ENCODE assay signal across 17 mouse cellular contexts in the genomic region with DNA sequence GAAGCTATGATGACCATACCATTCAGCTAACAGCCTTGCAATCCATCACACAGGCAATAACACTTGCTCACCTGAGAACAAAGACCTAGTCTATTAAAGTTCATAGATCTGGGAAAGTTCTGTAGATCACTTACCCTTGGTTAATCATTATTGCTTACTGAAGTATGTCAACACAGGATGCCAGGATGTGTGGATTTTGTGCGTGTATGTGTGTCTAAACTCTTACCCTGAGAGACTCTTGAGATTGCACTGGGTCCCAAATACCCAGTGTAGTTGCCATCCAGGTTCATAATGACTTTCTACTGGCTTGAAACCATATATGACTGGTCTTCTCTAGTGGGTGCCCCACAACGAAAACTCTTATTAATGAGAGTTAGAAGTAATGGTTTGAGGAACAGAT.
"Had no signal": no experiment of that assay in that cellular context is flagged by ENCODE, and none has a peak within 500 bp of the region (broad histone marks: within the 10 kb centered on the region; RNA-seq: fewer than 3 reads in every experiment).

No protein-coding gene starts in this region.

- H3K9ac ChIP-seq: liver, embryonic 13.5 days; liver, embryonic 15.5 days; liver, postnatal 0 days; midbrain, embryonic 13.5 days; midbrain, embryonic 15.5 days; neural tube, embryonic 12.5 days; stomach, embryonic 15.5 days had no signal

- DNase-seq: liver; liver, embryonic 13.5 days; liver, postnatal 0 days; right cerebral cortex, postnatal 14 days; thymus, adult 2 months; thymus, postnatal 25 days; thymus, postnatal 4 days had no signal

- H3K4me1 ChIP-seq: liver, embryonic 13.5 days; liver, embryonic 15.5 days; megakaryocyte, embryonic 14.5 days; midbrain, embryonic 13.5 days; midbrain, embryonic 15.5 days; neural tube, embryonic 12.5 days; stomach, embryonic 15.5 days had no signal

- H3K9me3 ChIP-seq: liver, embryonic 13.5 days; liver, embryonic 15.5 days; midbrain, embryonic 13.5 days; midbrain, embryonic 15.5 days; neural tube, embryonic 12.5 days; stomach, embryonic 15.5 days had no signal

- H3K27ac ChIP-seq: liver, embryonic 13.5 days; liver, embryonic 15.5 days; macrophage; midbrain, embryonic 13.5 days; midbrain, embryonic 15.5 days; neural tube, embryonic 12.5 days; stomach, embryonic 15.5 days; stomach, postnatal 0 days had no signal

- H3K36me3 ChIP-seq: liver, embryonic 13.5 days; liver, embryonic 15.5 days; midbrain, embryonic 13.5 days; midbrain, embryonic 15.5 days; neural tube, embryonic 12.5 days; stomach, embryonic 15.5 days had no signal

- H3K4me2 ChIP-seq: liver, embryonic 11.5 days; liver, embryonic 13.5 days; liver, embryonic 15.5 days; midbrain, embryonic 11.5 days; midbrain, embryonic 13.5 days; midbrain, embryonic 15.5 days; neural tube, embryonic 12.5 days; stomach, embryonic 15.5 days had no signal

- H3K27me3 ChIP-seq: liver, embryonic 13.5 days; liver, embryonic 15.5 days; megakaryocyte, embryonic 14.5 days; midbrain, embryonic 13.5 days; midbrain, embryonic 15.5 days; neural tube, embryonic 12.5 days; stomach, embryonic 15.5 days had no signal

- ATAC-seq: liver, postnatal 0 days; midbrain, embryonic 13.5 days; midbrain, embryonic 15.5 days had no signal

- H3K4me3 ChIP-seq: liver, embryonic 13.5 days; liver, embryonic 15.5 days; megakaryocyte, embryonic 14.5 days; midbrain, embryonic 13.5 days; midbrain, embryonic 15.5 days; neural tube, embryonic 12.5 days; stomach, embryonic 15.5 days had no signal
